Mouse (Mus musculus) ES-Bruce4 (cell line): Measurements from ENCODE around the gene Btn1a1.

Source experiments
- CTCF ChIP-seq: IDR thresholded peaks from one replicate; pipeline ENCODE4 v1.8.1; 2011; ENCODE audit warnings: low read depth, low read length
- EP300 ChIP-seq: IDR thresholded peaks from 2 replicates; pipeline ENCODE4 v1.6.1; 2011; ENCODE audit warnings: low read depth, low read length; ENCODE audit not compliant: insufficient read depth
- POLR2A ChIP-seq: IDR thresholded peaks from one replicate; pipeline ENCODE4 v1.8.1; 2011; ENCODE audit warnings: low read length; ENCODE audit not compliant: insufficient read depth

GRCm38 (mm10) chr13:23424494-23425325 lies 41.0 kb downstream of the Btn1a1 start:
- TF ChIP-seq CTCF, result peak; percentile 92
- no peak for TF ChIP-seq POLR2A
- peak; percentile 57; the same call in 1 of the 2 replicates for TF ChIP-seq EP300
